ENCODE assay signal across 8 mouse cellular contexts in the genomic region with DNA sequence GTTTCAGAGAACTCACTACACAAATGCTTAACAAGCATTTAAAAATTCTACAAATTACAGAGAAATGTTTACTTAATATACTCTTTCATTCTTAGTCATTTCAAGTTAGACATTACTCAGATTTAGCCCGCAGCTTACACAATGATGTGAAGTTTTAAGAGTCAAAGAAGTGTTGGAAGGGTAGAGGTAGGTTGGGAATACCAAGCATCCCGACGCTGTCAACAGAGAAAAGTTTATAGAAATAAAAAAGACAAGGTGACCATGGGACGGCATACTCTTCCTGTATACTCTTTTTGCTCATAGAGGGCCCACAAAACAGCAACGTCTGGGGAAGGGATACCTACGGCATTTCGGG. TPM values are rescaled to one million over a fixed set of nuclear protein-coding genes. Genes with fewer than 3 reads are reported as not detected.
DNase-seq lines count a peak whose midpoint lies in the region; ATAC-seq and TF ChIP-seq lines count a peak whose summit lies in the region.

No protein-coding gene starts in this region.

- H3K9me3 ChIP-seq in kidney, embryonic 14.5 days (ENCODE audit: control insufficient read depth, low read length): no peaks in the 10 kb centered on the region
- no peaks in the 10 kb centered on the region for H3K9me3 ChIP-seq in hindbrain, embryonic 16.5 days (ENCODE audit: control insufficient read depth, low read length)
- no peaks in the 10 kb centered on the region for H3K9me3 ChIP-seq in midbrain, embryonic 15.5 days

- TF ChIP-seq POLR2A in cortical plate, adult 2 months (IDR thresholded peaks at IDR 0.05; ENCODE audit: extremely low read depth, insufficient read depth, low read length): no peak

- peak overlapping the region; percentile 72 for H3K9ac ChIP-seq in kidney, embryonic 14.5 days (ENCODE audit: low read depth, low read length)
- peak overlapping the region; percentile 83 for H3K9ac ChIP-seq in hindbrain, embryonic 16.5 days (ENCODE audit: low read depth, low read length)
- peak overlapping the region; percentile 74 for H3K9ac ChIP-seq in midbrain, embryonic 15.5 days

- H3K4me1 ChIP-seq in kidney, embryonic 14.5 days (ENCODE audit: control insufficient read depth, insufficient read depth, low read length): no peaks in the 10 kb centered on the region
- H3K4me1 ChIP-seq in cortical plate, adult 2 months (ENCODE audit: control insufficient read depth, insufficient read depth, low read length): no peaks in the 10 kb centered on the region
- peaks cover 5% of the 10 kb centered on the region for H3K4me1 ChIP-seq in hindbrain, embryonic 16.5 days (ENCODE audit: control insufficient read depth, insufficient read depth, low read depth, low read length)
- H3K4me1 ChIP-seq in midbrain, embryonic 15.5 days: peaks cover 11% of the 10 kb centered on the region

- no peak for ATAC-seq in kidney, embryonic 14.5 days (ENCODE audit: low FRiP score, low TSS enrichment)
- ATAC-seq in hindbrain, embryonic 16.5 days: no peak
- no peak for ATAC-seq in midbrain, embryonic 15.5 days (replicated peaks)

- H3K36me3 ChIP-seq in kidney, embryonic 14.5 days (ENCODE audit: control insufficient read depth, insufficient read depth, low read length): no peaks in the 10 kb centered on the region; the same call in 1 of the 2 replicates
- no peaks in the 10 kb centered on the region for H3K36me3 ChIP-seq in hindbrain, embryonic 16.5 days (ENCODE audit: control insufficient read depth, insufficient read depth, low read length)
- no peaks in the 10 kb centered on the region for H3K36me3 ChIP-seq in midbrain, embryonic 15.5 days (replicated peaks)

- WGBS in kidney, embryonic 14.5 days: 0% methylated on average over 7 of the region's 7 CpGs
- WGBS in hindbrain, embryonic 16.5 days: under 1% methylated on average over 7 of the region's 7 CpGs
- 0% methylated on average over 7 of the region's 7 CpGs for WGBS in midbrain, embryonic 15.5 days

- no peak for DNase-seq in kidney, adult 9 months
- DNase-seq in embryo, embryonic 10.5 days (ENCODE audit: low spot score): no peak
- no peak for DNase-seq in right cerebral cortex, postnatal 10 days (ENCODE audit: low spot score in 2 of 2)
- DNase-seq in gastrocnemius, postnatal 25 days: no peak

- H3K27me3 ChIP-seq in kidney, embryonic 14.5 days (ENCODE audit: control insufficient read depth, insufficient read depth, low read length): no peaks in the 10 kb centered on the region
- no peaks in the 10 kb centered on the region for H3K27me3 ChIP-seq in hindbrain, embryonic 16.5 days (replicated peaks; ENCODE audit: control insufficient read depth, insufficient read depth, low read length)
- H3K27me3 ChIP-seq in midbrain, embryonic 15.5 days (replicated peaks): no peaks in the 10 kb centered on the region

- H3K4me2 ChIP-seq in kidney, embryonic 14.5 days (replicated peaks; ENCODE audit: low read depth, low read length): peak overlapping the region; percentile 62
- H3K4me2 ChIP-seq in hindbrain, embryonic 16.5 days (ENCODE audit: low read length): peak overlapping the region; percentile 65
- peak overlapping the region; percentile 60 for H3K4me2 ChIP-seq in midbrain, embryonic 15.5 days

- H3K27ac ChIP-seq in kidney, embryonic 14.5 days (ENCODE audit: low read depth, low read length): no peak overlapping the region
- H3K27ac ChIP-seq in cortical plate, adult 2 months (ENCODE audit: insufficient read depth, low read length): no peak overlapping the region
- peak overlapping the region; percentile 98 for H3K27ac ChIP-seq in hindbrain, embryonic 16.5 days (ENCODE audit: low read depth, low read length)
- peak overlapping the region; percentile 100 for H3K27ac ChIP-seq in midbrain, embryonic 15.5 days

- H3K4me3 ChIP-seq in kidney, embryonic 14.5 days (ENCODE audit: low read length): peak overlapping the region; percentile 75
- H3K4me3 ChIP-seq in cortical plate, adult 2 months (ENCODE audit: insufficient read depth, low read length): peak overlapping the region; percentile 77
- H3K4me3 ChIP-seq in hindbrain, embryonic 16.5 days (ENCODE audit: low read length): peak overlapping the region; percentile 67
- H3K4me3 ChIP-seq in midbrain, embryonic 15.5 days: peak overlapping the region; percentile 71

- TF ChIP-seq CTCF in cortical plate, adult 2 months (IDR thresholded peaks at IDR 0.05; ENCODE audit: extremely low read depth, insufficient read depth, low read length): no peak

RNA-seq across cellular contexts. Expression of a gene that starts 0.3 kb away (rescaled TPM):
- polyA plus RNA-seq in kidney, embryonic 14.5 days (2014; fragmentation: Nextera tagmentation; extraction: Ambion mirVana): 23.7 and 28.6 TPM in 2 replicates
- polyA plus RNA-seq in cortical plate, adult 2 months (2012; rRNA removed): 6.0 and 7.2 TPM in 2 replicates
- 11.8 and 13.4 TPM in 2 replicates for polyA plus RNA-seq in hindbrain, embryonic 16.5 days (2015; fragmentation: Nextera tagmentation; extraction: Ambion mirVana)
- polyA plus RNA-seq in midbrain, embryonic 15.5 days (2015; fragmentation: Nextera tagmentation; extraction: Ambion mirVana): 10.8 and 12.5 TPM in 2 replicates
- total RNA-seq in gastrocnemius, postnatal 25 days (2021): 1 to 10 TPM in 1 of 2 experiments, under 1 TPM in 1; 0.82 to 2.5 TPM

Comparison
In these comparisons a context has a peak if more than half of its experiments do, and no peak if none do; other contexts are left out.
1. H3K27ac ChIP-seq: peak in hindbrain, embryonic 16.5 days (single experiment) and midbrain, embryonic 15.5 days (single experiment); none in kidney, embryonic 14.5 days (single experiment) and cortical plate, adult 2 months (single experiment).
2. Peak in every context shown above with its lines, with median percentiles within 50 percentile points of each other: H3K4me2 ChIP-seq, H3K4me3 ChIP-seq and H3K9ac ChIP-seq.